In the genomic region with DNA sequence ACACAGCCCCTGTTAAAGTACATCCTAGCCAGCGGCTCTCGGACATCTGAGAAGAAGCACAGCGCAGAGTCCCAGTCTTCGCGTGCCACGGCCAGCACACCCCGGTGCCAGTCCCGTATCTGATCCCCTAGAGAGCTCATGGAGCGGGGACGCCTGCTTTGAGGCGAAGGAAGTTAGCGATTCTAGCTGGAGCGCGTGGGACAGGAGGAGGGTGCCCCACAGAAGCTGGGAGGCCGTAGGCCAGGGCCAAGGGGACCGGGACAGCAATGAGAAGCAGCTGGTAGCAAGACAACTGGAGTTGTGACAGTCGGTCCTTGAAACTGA, we compare ENCODE assay signal across 11 mouse cellular contexts. TPM values are rescaled to one million over a fixed set of nuclear protein-coding genes. Genes with fewer than 3 reads are reported as not detected.
DNase-seq lines count a peak whose midpoint lies in the region; ATAC-seq and TF ChIP-seq lines count a peak whose summit lies in the region.
"Had no signal": no experiment of that assay in that cellular context is flagged by ENCODE, and none has a peak within 500 bp of the region (broad histone marks: within the 10 kb centered on the region; RNA-seq: fewer than 3 reads in every experiment).

No protein-coding gene starts in this region.

- 0 out of 2 replicates have a peak overlapping the region, but pooled peaks have one; percentile 14 for H3K4me2 ChIP-seq in hindbrain, embryonic 11.5 days (replicated peaks; ENCODE audit: low read depth, low read length)
- no peak overlapping the region for H3K4me2 ChIP-seq in hindbrain, postnatal 0 days (ENCODE audit: low read depth, low read length)
- H3K4me2 ChIP-seq in liver, embryonic 15.5 days: peak overlapping the region; percentile 61

- H3K4me3 ChIP-seq in hindbrain, embryonic 11.5 days (ENCODE audit: low read depth, low read length): no peak overlapping the region
- no peak overlapping the region for H3K4me3 ChIP-seq in hindbrain, postnatal 0 days (ENCODE audit: low read length)
- peak overlapping the region; percentile 33 for H3K4me3 ChIP-seq in liver, embryonic 15.5 days (replicated peaks)
- H3K4me3 ChIP-seq: megakaryocyte, embryonic 14.5 days had no signal

- 0 out of 2 replicates have a peak, but pooled peaks cover 2% of the 10 kb centered on the region for H3K27me3 ChIP-seq in hindbrain, embryonic 11.5 days (ENCODE audit: control insufficient read depth, insufficient read depth, low read length)
- H3K27me3 ChIP-seq in hindbrain, postnatal 0 days (ENCODE audit: insufficient read depth, low read length): peaks cover 5% of the 10 kb centered on the region; the same call in 1 of the 2 replicates
- H3K27me3 ChIP-seq in liver, embryonic 15.5 days: peaks cover 9% of the 10 kb centered on the region

- H3K27ac ChIP-seq in hindbrain, embryonic 11.5 days (ENCODE audit: low read depth, low read length): no peak overlapping the region
- no peak overlapping the region for H3K27ac ChIP-seq in hindbrain, postnatal 0 days
- H3K27ac ChIP-seq in liver, embryonic 15.5 days (replicated peaks): no peak overlapping the region

- DNase-seq in hindbrain, embryonic 11.5 days (ENCODE audit: low spot score): no peak
- DNase-seq in hindbrain, postnatal 0 days (ENCODE audit: low spot score): no peak
- peak; percentile 15 for DNase-seq in R1 (ENCODE audit: low read depth, low spot score)
- DNase-seq in spleen, postnatal 4 days (ENCODE audit: low spot score in 2 of 2): no peak
- DNase-seq in embryo, embryonic 9.5 days (ENCODE audit: extremely low spot score): no peak
- DNase-seq: thymus, postnatal 25 days had no signal

- no peak for TF ChIP-seq CTCF in hindbrain, postnatal 0 days (IDR thresholded peaks at IDR 0.05; ENCODE audit: low read depth)

- H3K4me1 ChIP-seq in hindbrain, embryonic 11.5 days (replicated peaks; ENCODE audit: control insufficient read depth, insufficient read depth, low read length): peaks cover 5% of the 10 kb centered on the region; the same call in 1 of the 2 replicates
- no peaks in the 10 kb centered on the region for H3K4me1 ChIP-seq in hindbrain, postnatal 0 days (ENCODE audit: insufficient read depth, low read length)
- peaks cover 18% of the 10 kb centered on the region for H3K4me1 ChIP-seq in liver, embryonic 15.5 days (replicated peaks)

- WGBS in hindbrain, embryonic 11.5 days: 43% methylated on average over 17 of the region's 17 CpGs
- 62% methylated on average over 17 of the region's 17 CpGs for WGBS in hindbrain, postnatal 0 days
- WGBS in liver, embryonic 15.5 days (ENCODE audit: insufficient replicate concordance): 41% methylated on average over 17 of the region's 17 CpGs

- H3K9me3 ChIP-seq in hindbrain, embryonic 11.5 days (ENCODE audit: control insufficient read depth, low read length): no peaks in the 10 kb centered on the region
- no peaks in the 10 kb centered on the region for H3K9me3 ChIP-seq in hindbrain, postnatal 0 days (ENCODE audit: low read length)
- no peaks in the 10 kb centered on the region for H3K9me3 ChIP-seq in liver, embryonic 15.5 days (replicated peaks)
- H3K9me3 ChIP-seq: G1E; megakaryocyte, embryonic 14.5 days had no signal

- H3K9ac ChIP-seq in hindbrain, embryonic 11.5 days (ENCODE audit: low read depth, low read length): no peak overlapping the region
- no peak overlapping the region for H3K9ac ChIP-seq in hindbrain, postnatal 0 days (replicated peaks; ENCODE audit: low read length)
- H3K9ac ChIP-seq in liver, embryonic 15.5 days: 0 out of 2 replicates have a peak overlapping the region, but pooled peaks have one; percentile 27

- no peak for ATAC-seq in hindbrain, embryonic 11.5 days (ENCODE audit: low FRiP score)
- no peak for ATAC-seq in hindbrain, postnatal 0 days
- ATAC-seq in granulocyte monocyte progenitor cell, adult 5-6 weeks (replicated peaks; ENCODE audit: poor library complexity, severe bottlenecking): peak; percentile 22; the same call in 1 of the 2 replicates
- peak; percentile 35 for ATAC-seq in liver, embryonic 15.5 days (ENCODE audit: insufficient read depth)

- no peaks in the 10 kb centered on the region for H3K36me3 ChIP-seq in hindbrain, embryonic 11.5 days (ENCODE audit: control insufficient read depth, insufficient read depth, low read length)
- H3K36me3 ChIP-seq in hindbrain, postnatal 0 days (ENCODE audit: insufficient read depth, low read length): no peaks in the 10 kb centered on the region
- H3K36me3 ChIP-seq in liver, embryonic 15.5 days (replicated peaks): no peaks in the 10 kb centered on the region
- H3K36me3 ChIP-seq: G1E had no signal

RNA-seq across cellular contexts. Expression of a gene that starts 0.2 kb away (rescaled TPM):
- polyA plus RNA-seq in hindbrain, embryonic 11.5 days (2014; fragmentation: Nextera tagmentation; extraction: Ambion mirVana): not detected in 2 replicates
- not detected in 2 replicates for total RNA-seq in hindbrain, postnatal 0 days (2014; rRNA removed)
- polyA plus RNA-seq in hindbrain, postnatal 0 days (2015; fragmentation: Nextera tagmentation; extraction: Ambion mirVana): not detected in 2 replicates
- 1.3 TPM in 1 of 2 replicates, not detected in the other for total RNA-seq in granulocyte monocyte progenitor cell, adult 5-6 weeks (2014; fragmentation: Nextera tagmentation)
- total RNA-seq in granulocyte monocyte progenitor cell, adult 5-6 weeks (2017): not detected in 2 replicates
- 0.94 and 0.98 TPM in 2 replicates for polyA plus RNA-seq in liver, embryonic 15.5 days (2015; fragmentation: Nextera tagmentation; extraction: Ambion mirVana)
- polyA plus RNA-seq: cortical plate, adult 2 months had no signal

RNA-seq across cellular contexts. Expression of a gene that starts 14.6 kb away (rescaled TPM):
- polyA plus RNA-seq in hindbrain, embryonic 11.5 days (2014; fragmentation: Nextera tagmentation; extraction: Ambion mirVana): not detected in 2 replicates
- total RNA-seq in hindbrain, postnatal 0 days (2014; rRNA removed): not detected in 2 replicates
- not detected in 2 replicates for polyA plus RNA-seq in hindbrain, postnatal 0 days (2015; fragmentation: Nextera tagmentation; extraction: Ambion mirVana)
- not detected in 2 replicates for total RNA-seq in granulocyte monocyte progenitor cell, adult 5-6 weeks (2014; fragmentation: Nextera tagmentation)
- not detected in 2 replicates for total RNA-seq in granulocyte monocyte progenitor cell, adult 5-6 weeks (2017)
- polyA plus RNA-seq in liver, embryonic 15.5 days (2015; fragmentation: Nextera tagmentation; extraction: Ambion mirVana): 5.3 and 6.8 TPM in 2 replicates
- total RNA-seq: G1E had no signal
- polyA plus RNA-seq: cortical plate, adult 2 months; G1E had no signal

RNA-seq across cellular contexts. Expression of a gene that starts 40.6 kb away (rescaled TPM):
- polyA plus RNA-seq in hindbrain, embryonic 11.5 days (2014; fragmentation: Nextera tagmentation; extraction: Ambion mirVana): 37.6 and 51.1 TPM in 2 replicates
- total RNA-seq in hindbrain, postnatal 0 days (2014; rRNA removed): 254 and 279 TPM in 2 replicates
- polyA plus RNA-seq in hindbrain, postnatal 0 days (2015; fragmentation: Nextera tagmentation; extraction: Ambion mirVana): 152 and 159 TPM in 2 replicates
- total RNA-seq in granulocyte monocyte progenitor cell, adult 5-6 weeks (2014; fragmentation: Nextera tagmentation): 18.6 and 19.2 TPM in 2 replicates
- 4.2 and 22.6 TPM in 2 replicates for total RNA-seq in granulocyte monocyte progenitor cell, adult 5-6 weeks (2017)
- polyA plus RNA-seq in liver, embryonic 15.5 days (2015; fragmentation: Nextera tagmentation; extraction: Ambion mirVana): 8.3 and 9.7 TPM in 2 replicates

Comparison
In these comparisons a context has a peak if more than half of its experiments do, and no peak if none do; other contexts are left out.
1. ATAC-seq: peak in granulocyte monocyte progenitor cell, adult 5-6 weeks (single experiment) and liver, embryonic 15.5 days (single experiment); none in hindbrain, embryonic 11.5 days (single experiment) and hindbrain, postnatal 0 days (single experiment).